Mouse (Mus musculus) heart, postnatal 4 days (tissue): ENCODE measurements at regions not wholly inside any gene's neighbourhood (a gene's known extent, or its start where the extent isn't known, plus 50 kb on each side); places are given as distances from the start of the nearest gene placed in this dataset.

Source experiments
- DNase-seq: peaks from one replicate; pipeline ENCODE4 v3.0.0; 2021

- no peak for DNase-seq
Observed at GRCm38 (mm10) chr5:64401737-64402136, 245.6 kb downstream of the Tbc1d1 start.

- DNase-seq: no peak
Observed at GRCm38 (mm10) chr5:64403077-64403981, 247.2 kb downstream of the Tbc1d1 start.

DNA sequence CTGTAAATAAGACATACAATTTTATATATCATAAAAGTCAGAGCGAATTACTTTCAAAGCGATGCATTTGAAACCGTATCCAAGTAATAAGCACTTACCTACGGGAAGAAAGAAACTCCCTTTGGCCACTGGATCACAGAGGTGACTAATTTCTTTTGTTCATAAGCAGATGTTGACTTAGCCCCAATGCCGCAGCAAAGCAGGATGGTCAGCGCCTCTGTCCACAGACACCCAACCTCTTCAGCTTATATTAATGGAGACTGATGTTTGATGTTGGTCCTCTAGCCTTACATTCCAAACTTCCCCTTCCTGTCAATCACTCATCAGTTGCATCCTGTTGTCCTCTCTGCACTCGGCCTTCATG, 247.9 kb downstream of the Tbc1d1 start:
- no peak for DNase-seq

DNA sequence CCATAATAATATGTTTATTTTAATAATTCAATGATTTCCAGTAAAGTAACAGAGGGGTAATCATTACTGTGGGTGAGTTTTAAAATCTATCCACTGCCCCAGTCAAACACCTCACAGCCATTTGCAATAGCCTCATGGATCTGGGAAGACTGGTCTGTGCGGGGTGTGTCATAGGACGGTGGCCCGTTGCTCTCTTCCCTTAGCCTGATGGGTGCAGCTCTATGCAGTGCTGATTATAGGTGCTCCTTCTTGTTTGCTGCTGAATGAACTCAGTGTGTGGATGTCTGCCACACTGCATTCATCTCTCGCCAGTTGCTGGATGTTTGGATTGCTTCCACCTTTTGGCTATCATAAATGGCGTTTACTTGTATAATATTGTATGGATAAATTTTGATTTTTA, 248.4 kb downstream of the Tbc1d1 start:
- DNase-seq: no peak

GRCm38 (mm10) chr5:64408938-64409337, 252.8 kb downstream of the Tbc1d1 start:
- DNase-seq: no peak

GRCm38 (mm10) chr5:64410621-64411020, 254.5 kb downstream of the Tbc1d1 start:
- DNase-seq: peak; percentile 36

GRCm38 (mm10) chr5:64414519-64414918, 258.4 kb downstream of the Tbc1d1 start:
- no peak for DNase-seq

DNA sequence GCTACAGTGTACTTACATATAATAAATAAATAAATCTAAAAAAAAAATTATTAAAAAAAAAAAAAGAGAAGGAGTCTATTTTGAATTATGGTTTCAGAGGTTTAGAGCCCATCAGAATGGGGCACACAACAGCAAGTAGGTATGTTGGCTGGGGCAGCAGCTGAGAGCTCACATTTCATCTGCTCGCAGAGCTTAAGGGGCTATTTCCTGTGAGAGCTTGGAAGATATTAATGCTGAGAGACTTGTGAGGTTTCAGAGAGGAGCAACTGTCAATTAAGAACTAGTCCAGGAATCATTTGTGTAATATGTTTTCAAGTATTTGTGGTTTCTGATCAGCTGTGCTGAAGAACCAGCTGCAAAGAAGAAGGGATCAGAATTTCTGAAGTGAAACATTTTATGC, 263.3 kb downstream of the Tbc1d1 start:
- no peak for DNase-seq

DNA sequence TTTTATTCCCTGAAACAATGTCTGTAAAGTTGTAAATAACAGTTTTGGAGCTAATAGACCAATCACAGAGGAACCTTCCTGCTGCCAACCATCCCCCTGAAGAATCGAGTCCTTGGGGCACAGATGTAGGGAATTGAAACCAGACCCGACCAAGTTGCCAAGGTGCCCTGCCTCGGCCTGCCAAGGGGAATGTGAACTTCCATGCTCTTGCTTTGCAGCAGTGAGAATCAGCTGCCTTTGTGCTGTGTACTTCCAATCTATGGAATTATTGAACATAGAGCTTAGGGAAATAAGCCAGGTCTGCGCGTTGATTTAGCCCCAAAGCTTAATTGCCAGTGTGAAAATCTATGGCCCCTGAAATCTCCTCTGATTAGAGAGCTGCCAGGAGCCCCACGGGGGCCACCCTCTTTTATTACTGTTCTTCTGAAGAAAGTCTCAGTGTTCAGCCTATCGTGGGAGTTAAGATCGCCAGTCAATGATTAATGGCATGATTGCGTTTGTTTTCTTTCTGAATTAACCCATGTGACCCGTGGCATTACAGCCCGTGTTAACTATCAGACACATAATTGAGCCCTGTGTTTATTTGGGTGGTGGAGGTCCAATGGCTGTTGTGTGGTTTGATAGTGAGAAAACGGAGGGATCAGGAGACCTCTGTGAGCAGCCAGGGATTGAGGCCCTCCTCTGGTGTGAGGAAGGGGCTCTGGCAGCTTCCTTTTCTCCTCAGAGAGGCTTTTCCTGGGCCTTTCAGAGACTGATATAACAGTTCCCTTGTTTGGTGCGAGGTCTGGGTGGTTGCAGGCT, 266.9 kb downstream of the Tbc1d1 start:
- DNase-seq: no peak

- DNase-seq: peak; percentile 29
Observed at GRCm38 (mm10) chr5:64428822-64429221, 272.7 kb downstream of the Tbc1d1 start.

DNA sequence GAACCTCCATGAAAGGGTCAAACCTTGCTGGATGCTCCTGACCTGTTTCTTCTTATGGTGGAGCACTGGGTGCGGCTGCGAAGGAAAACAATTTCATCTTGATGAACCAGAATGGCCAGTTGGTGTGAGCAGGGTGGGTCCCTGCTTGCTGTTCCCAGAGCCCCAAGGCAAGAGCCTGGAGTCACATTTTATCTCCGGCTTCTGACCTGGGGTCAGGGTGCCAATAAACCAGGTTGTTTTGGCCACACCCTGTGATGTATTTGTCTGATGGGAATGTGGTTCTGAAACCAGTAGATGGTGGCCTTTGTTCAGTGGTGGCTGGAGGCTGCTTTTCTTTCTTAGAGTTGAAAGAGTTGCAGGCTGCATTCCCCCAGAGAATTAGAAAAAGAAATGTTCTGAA, 274.4 kb downstream of the Tbc1d1 start:
- no peak for DNase-seq

DNA sequence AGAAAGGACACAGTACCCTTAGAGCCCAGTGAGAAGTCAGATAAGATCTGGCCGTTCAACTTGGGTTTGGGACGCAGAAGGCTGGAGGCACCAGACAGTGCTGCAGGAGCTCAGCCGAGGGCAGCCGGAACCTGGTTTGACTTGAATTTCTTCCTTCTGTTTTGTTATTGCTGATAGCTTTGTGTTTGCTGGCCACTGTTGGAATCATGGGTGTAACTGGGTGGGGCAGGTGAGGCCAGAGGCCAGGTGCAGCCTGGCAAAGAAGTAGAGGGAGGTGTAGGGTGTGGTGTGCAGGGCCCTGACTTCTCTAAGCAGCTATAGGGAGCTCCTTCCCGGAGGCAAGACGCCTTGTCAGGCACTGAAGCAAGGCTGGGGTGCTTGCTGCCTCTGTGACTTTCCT, 275.5 kb downstream of the Tbc1d1 start:
- no peak for DNase-seq

GRCm38 (mm10) chr5:64433786-64434185, 277.7 kb downstream of the Tbc1d1 start:
- no peak for DNase-seq

DNA sequence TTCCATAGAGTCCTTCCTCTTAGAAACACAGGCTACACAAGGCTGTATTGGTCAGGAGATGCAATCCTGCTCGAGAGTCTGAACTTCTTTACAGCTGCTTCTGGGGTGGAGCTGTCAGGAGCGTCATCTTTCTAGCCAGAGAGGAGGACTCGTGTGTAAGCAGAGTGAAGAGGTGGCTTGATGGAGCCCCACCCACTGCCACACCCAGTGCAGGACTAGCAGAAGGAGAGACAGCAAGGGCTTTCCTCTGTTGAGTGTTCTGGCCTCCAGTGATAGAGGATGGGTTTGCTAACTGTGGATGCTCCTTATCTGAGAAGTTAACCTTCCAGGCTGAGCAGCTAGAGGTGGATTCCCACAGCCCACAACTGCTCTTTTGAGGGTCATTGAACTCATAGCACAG, 279.4 kb downstream of the Tbc1d1 start:
- no peak for DNase-seq

DNA sequence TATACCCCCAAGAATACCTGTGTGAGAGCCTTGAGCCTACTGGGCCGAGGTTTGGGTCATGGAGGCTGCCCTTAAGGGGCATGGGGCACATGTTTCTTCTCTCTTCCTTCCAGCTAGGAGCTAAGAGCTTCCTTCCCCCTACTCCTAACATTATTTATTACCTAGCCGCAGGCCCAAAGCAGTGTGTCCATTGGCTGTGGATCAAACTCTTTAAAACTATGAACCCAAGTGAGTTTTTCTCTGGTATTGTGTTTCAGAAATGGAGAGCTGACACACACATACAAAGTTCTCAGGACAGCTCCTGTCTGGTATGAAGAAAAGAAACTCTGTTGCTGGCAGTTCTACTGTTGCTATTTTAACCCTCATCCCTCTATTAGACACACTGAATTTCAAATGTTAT, 279.9 kb downstream of the Tbc1d1 start:
- DNase-seq: no peak

- no peak for DNase-seq
Observed at GRCm38 (mm10) chr5:64437720-64438119, 281.6 kb downstream of the Tbc1d1 start.

DNA sequence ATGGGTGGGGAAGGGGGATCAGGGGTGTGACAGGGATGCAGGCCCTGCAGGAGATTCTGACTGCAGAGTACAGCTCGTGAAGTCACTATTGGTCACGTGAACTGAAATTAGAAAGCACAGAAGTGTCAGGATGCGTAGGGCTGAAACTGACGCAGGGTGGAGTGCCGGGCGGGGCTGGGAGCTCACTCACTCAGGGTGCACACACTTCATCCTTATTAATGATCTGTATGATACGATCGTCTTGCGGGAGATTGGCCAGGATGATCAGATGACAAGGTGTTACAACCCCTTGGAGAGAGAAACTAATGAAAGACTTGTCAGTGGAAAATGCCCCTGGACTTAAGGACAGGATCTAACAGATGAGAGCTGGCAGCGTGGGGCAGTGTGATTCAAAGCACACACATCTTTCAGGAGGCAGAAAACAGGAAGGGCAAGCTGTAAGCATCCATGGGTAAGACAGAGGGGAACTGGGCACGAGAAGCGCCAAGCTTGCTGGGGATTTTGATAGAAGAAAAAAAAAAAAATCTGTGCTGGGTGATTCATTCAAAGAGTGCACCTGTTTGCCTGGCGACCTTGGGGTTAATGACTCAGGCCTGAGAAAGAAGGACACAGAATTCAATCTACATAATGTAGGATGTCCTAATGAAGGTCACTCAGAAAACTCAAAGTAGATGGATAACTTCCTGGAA, 282.5 kb downstream of the Tbc1d1 start:
- DNase-seq: no peak

DNA sequence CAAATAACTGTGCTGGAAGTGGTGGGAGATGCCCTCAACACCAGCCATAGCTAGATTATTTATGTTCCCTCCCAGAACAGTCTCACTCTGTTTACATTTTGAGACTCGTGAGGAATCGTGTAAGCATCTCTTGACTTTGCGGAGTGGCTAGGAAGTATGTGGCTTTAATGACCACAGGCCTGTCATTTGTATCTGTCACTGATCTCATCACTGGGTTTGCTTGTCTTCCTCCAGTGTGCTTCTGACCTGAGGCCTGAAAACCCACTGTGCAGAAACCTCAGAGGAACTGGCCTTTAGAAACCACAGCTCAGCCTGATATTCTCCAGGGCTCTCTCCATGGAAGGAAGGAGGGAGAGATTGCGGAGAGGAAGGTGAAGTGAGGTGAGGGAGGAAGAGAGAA, 291.7 kb downstream of the Tbc1d1 start:
- DNase-seq: no peak

DNA sequence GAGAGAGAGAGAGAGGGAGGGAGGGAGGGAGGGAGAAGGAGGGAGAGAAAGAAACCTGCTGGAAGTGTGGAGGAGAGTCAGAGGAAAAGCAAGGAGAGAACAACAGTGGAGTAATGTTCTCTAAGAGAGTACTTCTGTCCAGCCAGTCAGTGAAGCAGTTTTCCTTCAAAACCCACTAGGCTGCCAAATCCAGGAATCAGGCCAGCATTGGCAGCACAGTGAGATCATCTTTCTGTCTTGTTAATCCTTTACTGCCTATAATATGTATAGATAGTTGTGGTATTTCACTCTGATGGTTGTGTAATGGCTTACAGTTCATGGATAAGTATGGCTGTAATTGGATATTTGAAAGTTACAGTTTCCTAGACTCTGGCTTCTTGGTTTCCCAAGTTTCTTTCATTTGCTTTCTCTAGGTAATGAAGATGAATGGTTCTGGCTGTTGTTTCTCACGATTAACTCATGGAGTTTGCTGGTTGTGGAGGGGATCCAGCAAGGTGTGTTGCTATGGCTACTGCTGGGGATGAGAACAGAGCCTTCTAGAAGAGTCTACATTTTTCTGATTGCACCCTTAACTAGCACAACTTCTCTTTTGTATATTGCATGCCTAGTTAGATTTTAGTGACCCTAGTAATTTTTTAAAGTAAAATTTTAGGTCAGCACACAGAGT, 296.7 kb downstream of the Tbc1d1 start:
- no peak for DNase-seq

DNA sequence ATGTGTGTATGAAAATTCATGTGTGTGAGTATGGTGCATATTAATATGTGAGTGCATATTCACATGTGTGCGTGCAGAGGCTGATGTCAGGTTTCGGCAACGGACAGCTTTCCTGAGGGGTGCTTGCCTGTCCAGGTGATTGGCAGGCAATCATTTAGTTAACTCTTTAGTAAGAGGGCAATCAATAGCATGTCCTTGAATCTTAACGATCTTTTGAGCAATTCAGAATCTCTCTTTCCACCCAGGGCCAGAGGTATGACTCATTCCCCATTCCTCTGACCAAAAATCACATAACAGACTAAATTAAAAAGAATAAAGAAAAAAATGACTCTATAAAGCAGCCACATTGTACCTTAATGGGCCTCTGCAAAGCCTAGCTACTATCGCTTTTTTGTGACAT, 303.7 kb downstream of the Tbc1d1 start:
- DNase-seq: no peak

DNA sequence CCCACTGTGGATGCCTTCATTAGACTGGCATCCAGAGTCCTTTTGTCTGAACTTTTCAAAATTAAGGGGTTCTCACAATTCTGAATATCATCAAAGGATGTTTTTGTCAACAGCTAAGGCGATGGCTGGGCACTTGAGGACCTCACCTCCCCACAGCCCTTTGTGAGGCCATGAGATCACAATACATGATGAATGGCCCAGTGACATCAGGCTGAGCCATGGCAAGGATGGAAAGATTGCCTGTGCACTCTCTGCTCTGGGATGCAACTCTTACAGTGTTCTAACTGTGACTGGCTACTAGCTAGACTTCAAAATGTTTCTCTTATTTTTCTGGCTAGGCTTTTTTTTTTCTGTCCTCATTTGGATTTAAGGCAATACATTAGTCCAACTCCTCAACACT, 304.8 kb downstream of the Tbc1d1 start:
- DNase-seq: no peak

- no peak for DNase-seq
Observed at GRCm38 (mm10) chr5:64461592-64461991, 305.5 kb downstream of the Tbc1d1 start.

GRCm38 (mm10) chr5:64462411-64462810, 306.3 kb downstream of the Tbc1d1 start:
- DNase-seq: no peak
